22 mouse cellular contexts compared by ENCODE assay signal in genomic region chr15:97852291-97852690, GRCm38 (mm10). TPM values are rescaled to one million over a fixed set of nuclear protein-coding genes. Genes with fewer than 3 reads are reported as not detected.
DNase-seq lines count a peak whose midpoint lies in the region; ATAC-seq and TF ChIP-seq lines count a peak whose summit lies in the region.
"Had no signal": no experiment of that assay in that cellular context is flagged by ENCODE, and none has a peak within 500 bp of the region (broad histone marks: within the 10 kb centered on the region; RNA-seq: fewer than 3 reads in every experiment).

No protein-coding gene starts in this region.

- no peak overlapping the region for H3K4me2 ChIP-seq in liver, embryonic 14.5 days (ENCODE audit: low read depth)
- no peak overlapping the region for H3K4me2 ChIP-seq in liver, embryonic 12.5 days
- no peak overlapping the region for H3K4me2 ChIP-seq in CH12.LX (ENCODE audit: insufficient read depth, low read depth, poor library complexity, severe bottlenecking)
- no peak overlapping the region for H3K4me2 ChIP-seq in midbrain, embryonic 13.5 days (replicated peaks)
- H3K4me2 ChIP-seq: embryonic facial prominence, embryonic 15.5 days; forebrain, embryonic 15.5 days; heart, embryonic 13.5 days; hindbrain, embryonic 15.5 days had no signal

- no peak for ATAC-seq in liver, embryonic 14.5 days (ENCODE audit: insufficient read depth)
- ATAC-seq in liver, embryonic 12.5 days: no peak
- no peak for ATAC-seq in midbrain, embryonic 13.5 days
- ATAC-seq: CD4-positive, CD25-positive, alpha-beta regulatory T cell, adult 4 months; forebrain, embryonic 15.5 days; inflammation-experienced regulatory T-cells, adult 6 months had no signal

- no peak overlapping the region for H3K9ac ChIP-seq in liver, embryonic 14.5 days (replicated peaks)
- H3K9ac ChIP-seq in liver, embryonic 12.5 days: no peak overlapping the region
- no peak overlapping the region for H3K9ac ChIP-seq in CH12.LX (ENCODE audit: insufficient read depth, low read depth)
- no peak overlapping the region for H3K9ac ChIP-seq in midbrain, embryonic 13.5 days (replicated peaks)
- H3K9ac ChIP-seq: embryonic facial prominence, embryonic 15.5 days; forebrain, embryonic 15.5 days; heart, embryonic 13.5 days; hindbrain, embryonic 15.5 days had no signal

- dilution Hi-C loops in CH12.LX (cut with MboI; ENCODE audit: extremely low pct_ligation_motif_present, extremely low pct_unique_long_range_greater_than_20kb, low sequenced_read_pairs): no loop called here

- peaks cover 30 to 36% of the 10 kb centered on the region in 2 experiments for H3K4me1 ChIP-seq in liver, embryonic 14.5 days (replicated peaks; ENCODE audit: control insufficient read depth in 2 of 2, insufficient read depth in 2 of 2, low read length in 1 of 2)
- H3K4me1 ChIP-seq in liver, embryonic 12.5 days: peaks cover 52% of the 10 kb centered on the region
- H3K4me1 ChIP-seq in CH12.LX (ENCODE audit: control insufficient read depth in 1 of 2, insufficient read depth in 2 of 2): peaks cover 6 to 31% of the 10 kb centered on the region in 2 experiments
- H3K4me1 ChIP-seq in midbrain, embryonic 13.5 days (replicated peaks): 0 out of 2 replicates have a peak, but pooled peaks cover 3% of the 10 kb centered on the region
- H3K4me1 ChIP-seq: embryonic facial prominence, embryonic 15.5 days had no signal

- no peak for DNase-seq in liver, embryonic 14.5 days (ENCODE audit: low read depth in 3 of 3, low spot score in 3 of 3)
- DNase-seq in 416B (ENCODE audit: low read depth) (peak; percentile 50), CH12.LX (ENCODE audit: extremely low read depth) (no peak)
- peak; percentile 26 for DNase-seq in induced T-regulatory cell, adult 2 months (ENCODE audit: low read depth)
- DNase-seq in kidney, postnatal 4 days: no peak
- no peak for DNase-seq in gastrocnemius, postnatal 25 days
- DNase-seq: adrenal gland, adult 8-10 months; cerebellum, adult 11 months; cerebellum, adult 8-10 months; cerebellum, postnatal 14 days; embryo, embryonic 11 days; heart, postnatal 36 days had no signal

- no peak overlapping the region for H3K4me3 ChIP-seq in liver, embryonic 14.5 days (ENCODE audit: insufficient read depth in 1 of 2, low read depth in 2 of 2, low read length in 2 of 2)
- H3K4me3 ChIP-seq in liver, embryonic 12.5 days: no peak overlapping the region
- H3K4me3 ChIP-seq in CH12.LX (replicated peaks in 1 of 3; ENCODE audit: low read depth in 2 of 3, low read length in 2 of 3, poor library complexity in 1 of 3): no peak overlapping the region
- no peak overlapping the region for H3K4me3 ChIP-seq in midbrain, embryonic 13.5 days (replicated peaks)
- H3K4me3 ChIP-seq: embryonic facial prominence, embryonic 15.5 days; erythroblast, embryonic 14.5 days; forebrain, embryonic 10.5 days; forebrain, embryonic 15.5 days; heart, embryonic 13.5 days; hindbrain, embryonic 15.5 days had no signal

- TF ChIP-seq CTCF in liver, embryonic 14.5 days (IDR thresholded peaks at IDR 0.05; ENCODE audit: low read depth): 0 out of 2 replicates have a peak, but pooled peaks have one; percentile 9
- peak in 1 of 2 experiments; percentile 35; a peak in 2 of 4 replicates for TF ChIP-seq CTCF in CH12.LX (conservative IDR thresholded peaks at IDR 0.05 in 1 of 2, IDR thresholded peaks at IDR 0.05 in 1 of 2; ENCODE audit: low read depth in 2 of 2, low read length in 2 of 2)

- H3K36me3 ChIP-seq in liver, embryonic 14.5 days (replicated peaks; ENCODE audit: control insufficient read depth, insufficient read depth, low read depth): no peaks in the 10 kb centered on the region
- no peaks in the 10 kb centered on the region for H3K36me3 ChIP-seq in liver, embryonic 12.5 days
- H3K36me3 ChIP-seq in CH12.LX (replicated peaks in 1 of 2; ENCODE audit: control insufficient read depth in 1 of 2, insufficient read depth in 1 of 2, low read length in 1 of 2): no peaks in the 10 kb centered on the region
- no peaks in the 10 kb centered on the region for H3K36me3 ChIP-seq in midbrain, embryonic 13.5 days
- H3K36me3 ChIP-seq: embryonic facial prominence, embryonic 15.5 days; forebrain, embryonic 10.5 days; forebrain, embryonic 15.5 days; heart, embryonic 13.5 days; hindbrain, embryonic 15.5 days had no signal

- TF ChIP-seq POLR2A in CH12.LX (IDR thresholded peaks at IDR 0.05; ENCODE audit: low read depth, low read length): no peak

- no peaks in the 10 kb centered on the region for H3K27me3 ChIP-seq in liver, embryonic 14.5 days (ENCODE audit: control insufficient read depth, insufficient read depth, low read length)
- H3K27me3 ChIP-seq in liver, embryonic 12.5 days (replicated peaks): 0 out of 2 replicates have a peak, but pooled peaks cover 4% of the 10 kb centered on the region
- H3K27me3 ChIP-seq in CH12.LX (replicated peaks): peaks cover 6% of the 10 kb centered on the region
- H3K27me3 ChIP-seq in midbrain, embryonic 13.5 days: no peaks in the 10 kb centered on the region
- H3K27me3 ChIP-seq: embryonic facial prominence, embryonic 15.5 days; forebrain, embryonic 15.5 days; hindbrain, embryonic 15.5 days had no signal

- no peak overlapping the region for H3K27ac ChIP-seq in liver, embryonic 14.5 days
- no peak overlapping the region for H3K27ac ChIP-seq in liver, embryonic 12.5 days
- H3K27ac ChIP-seq in CH12.LX (ENCODE audit: insufficient read depth, low read depth): no peak overlapping the region
- no peak overlapping the region for H3K27ac ChIP-seq in midbrain, embryonic 13.5 days
- H3K27ac ChIP-seq: embryonic facial prominence, embryonic 15.5 days; forebrain, embryonic 10.5 days; forebrain, embryonic 15.5 days; heart, embryonic 13.5 days; hindbrain, embryonic 15.5 days had no signal

- 84% methylated on average over 3 of the region's 3 CpGs for WGBS in liver, embryonic 14.5 days (ENCODE audit: insufficient replicate concordance)
- WGBS in liver, embryonic 12.5 days (ENCODE audit: insufficient replicate concordance): 76% methylated on average over 3 of the region's 3 CpGs
- WGBS in midbrain, embryonic 13.5 days: 86% methylated on average over 3 of the region's 3 CpGs

- no peaks in the 10 kb centered on the region for H3K9me3 ChIP-seq in liver, embryonic 14.5 days (ENCODE audit: control insufficient read depth, low read length)
- no peaks in the 10 kb centered on the region for H3K9me3 ChIP-seq in liver, embryonic 12.5 days (replicated peaks)
- H3K9me3 ChIP-seq in CH12.LX (replicated peaks; ENCODE audit: low read length): peaks cover 5% of the 10 kb centered on the region
- no peaks in the 10 kb centered on the region for H3K9me3 ChIP-seq in midbrain, embryonic 13.5 days
- H3K9me3 ChIP-seq: embryonic facial prominence, embryonic 15.5 days; forebrain, embryonic 10.5 days; forebrain, embryonic 15.5 days; heart, embryonic 13.5 days; hindbrain, embryonic 15.5 days had no signal

- in situ Hi-C loops in CH12.LX (cut with MboI; ENCODE audit: low pct_ligation_motif_present, low pct_unique_long_range_greater_than_20kb, low sequenced_read_pairs): loop anchor here (25.0 kb wide), 1 partner anchor 310 kb away; the partner anchor contains the start of genes Asb8 and Ccdc184

- TF ChIP-seq RAD21 in CH12.LX (IDR thresholded peaks at IDR 0.05; ENCODE audit: low read depth, low read length): no peak

- no peaks in the 10 kb centered on the region for H3K79me2 ChIP-seq in CH12.LX (replicated peaks; ENCODE audit: control insufficient read depth, extremely low read depth, insufficient read depth, poor library complexity, severe bottlenecking)

- TF ChIP-seq EP300 in liver, embryonic 14.5 days (IDR thresholded peaks at IDR 0.05; ENCODE audit: low read depth): no peak
- TF ChIP-seq EP300 in CH12.LX (IDR thresholded peaks at IDR 0.05; ENCODE audit: low read length): no peak

TF ChIP-seq in CH12.LX, 34 proteins besides CTCF, POLR2A, EP300 and RAD21:
- TF ChIP-seq MEF2A (IDR thresholded peaks at IDR 0.05; ENCODE audit: borderline replicate concordance, low read depth, low read length) (no peak), TCF12 (IDR thresholded peaks at IDR 0.05; ENCODE audit: low read depth, low read length) (no peak), MXI1 (IDR thresholded peaks at IDR 0.05; ENCODE audit: low read depth, low read length) (no peak), SMC3 (IDR thresholded peaks at IDR 0.05; ENCODE audit: low read depth, low read length) (0 out of 2 replicates have a peak, but pooled peaks have one; percentile 3), KAT2A (IDR thresholded peaks at IDR 0.05; ENCODE audit: insufficient replicate concordance, low read length) (no peak)

RNA-seq across cellular contexts. Expression of gene Hdac7, which starts 8.0 kb away (rescaled TPM):
- 8.6 and 11.3 TPM in 2 replicates for polyA plus RNA-seq in liver, embryonic 14.5 days (2012; rRNA removed)
- 4.7 and 6.6 TPM in 2 replicates for polyA plus RNA-seq in liver, embryonic 14.5 days (2014; fragmentation: Nextera tagmentation; extraction: Ambion mirVana)
- 14.0 and 14.3 TPM in 2 replicates for polyA plus RNA-seq in liver, embryonic 12.5 days (2016; fragmentation: Nextera tagmentation; extraction: Ambion mirVana)
- total RNA-seq in CH12.LX (2012; rRNA removed): 18.0 and 21.7 TPM in 2 replicates
- total RNA-seq in CH12.LX (2014; rRNA removed): 17.7 and 19.8 TPM in 2 replicates
- 47.8 and 55.2 TPM in 2 replicates for polyA plus RNA-seq in CH12.LX (2012; ENCODE audit: insufficient read length, low read depth)
- polyA plus RNA-seq in midbrain, embryonic 13.5 days (2015; fragmentation: Nextera tagmentation; extraction: Ambion mirVana): 29.8 and 31.4 TPM in 2 replicates
- 10 to 100 TPM; 11.9 to 15.0 TPM for total RNA-seq in gastrocnemius, postnatal 25 days (2021)

RNA-seq across cellular contexts. Expression of gene Vdr, which starts 58.1 kb away (rescaled TPM):
- 0.08 and 0.11 TPM in 2 replicates for polyA plus RNA-seq in liver, embryonic 14.5 days (2012; rRNA removed)
- 0.15 and 0.32 TPM in 2 replicates for polyA plus RNA-seq in liver, embryonic 14.5 days (2014; fragmentation: Nextera tagmentation; extraction: Ambion mirVana)
- 0.46 and 0.66 TPM in 2 replicates for polyA plus RNA-seq in liver, embryonic 12.5 days (2016; fragmentation: Nextera tagmentation; extraction: Ambion mirVana)
- 0.63 and 0.68 TPM in 2 replicates for total RNA-seq in CH12.LX (2012; rRNA removed)
- total RNA-seq in CH12.LX (2014; rRNA removed): 0.52 and 0.61 TPM in 2 replicates
- 1.3 and 1.7 TPM in 2 replicates for polyA plus RNA-seq in CH12.LX (2012; ENCODE audit: insufficient read length, low read depth)
- not detected in 2 replicates for polyA plus RNA-seq in midbrain, embryonic 13.5 days (2015; fragmentation: Nextera tagmentation; extraction: Ambion mirVana)
- total RNA-seq in gastrocnemius, postnatal 25 days (2021): under 1 TPM; 0.18 to 0.32 TPM
- polyA plus RNA-seq: erythroblast, embryonic 14.5 days had no signal

Comparison
In these comparisons a context has a peak if more than half of its experiments do, and no peak if none do; other contexts are left out.
1. DNase-seq: peak in 416B (single experiment) and induced T-regulatory cell, adult 2 months (single experiment); none in liver, embryonic 14.5 days (0 of 3), CH12.LX (single experiment), kidney, postnatal 4 days (0 of 2) and gastrocnemius, postnatal 25 days (single experiment).